Mouse (Mus musculus): Measurements from ENCODE around the gene Chmp6. TPM values are rescaled to one million over a fixed set of nuclear protein-coding genes. Genes with fewer than 3 reads are reported as not detected.

Gene Chmp6
- total and polyA plus RNA-seq, 3 experiments = 50.3 to 70.6 (median 59.7) TPM

DNA sequence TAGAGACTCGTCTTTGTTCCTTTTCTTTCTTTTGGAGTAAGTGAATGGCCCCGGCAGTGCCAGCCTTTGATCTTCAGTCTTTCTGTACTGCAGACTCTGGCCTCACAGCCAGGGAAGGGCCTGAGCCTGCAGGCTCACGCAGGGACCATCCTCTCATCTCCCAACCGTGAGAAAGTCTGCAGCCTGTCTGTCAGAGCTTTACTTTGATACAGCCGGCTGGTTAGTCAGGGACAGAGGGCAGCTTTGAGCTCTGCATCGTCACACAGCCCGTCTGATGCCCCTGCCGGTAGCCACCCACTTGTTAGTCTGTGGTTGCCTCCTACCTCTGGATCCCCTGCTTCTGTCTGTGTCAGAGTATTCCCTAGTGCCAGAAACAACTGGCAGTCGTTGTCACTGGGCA, 51.8 kb downstream of the Chmp6 start:
- Histone ChIP-seq H3K27me3 (replicated peaks) (no peaks in the 10 kb centered on the region), H3K36me3 (replicated peaks in 1 of 2; ENCODE audit: control insufficient read depth in 1 of 2, insufficient read depth in 1 of 2, low read length in 1 of 2) (peaks cover 0 to 11% of the 10 kb centered on the region in 2 experiments), H3K79me2 (replicated peaks; ENCODE audit: control insufficient read depth, extremely low read depth, insufficient read depth, poor library complexity, severe bottlenecking) (no peaks in the 10 kb centered on the region), H3K4me3 (replicated peaks in 1 of 3; ENCODE audit: low read depth in 2 of 3, low read length in 2 of 3, poor library complexity in 1 of 3) (no peak overlapping the region), H3K4me1 (ENCODE audit: control insufficient read depth in 1 of 2, insufficient read depth in 2 of 2) (peaks cover 0 to 1% of the 10 kb centered on the region in 2 experiments; a peak in 2 of 4 replicates), H3K9ac (ENCODE audit: insufficient read depth, low read depth) (no peak overlapping the region), H3K9me3 (replicated peaks; ENCODE audit: low read length) (no peaks in the 10 kb centered on the region), H3K4me2 (ENCODE audit: insufficient read depth, low read depth, poor library complexity, severe bottlenecking) (no peak overlapping the region), H3K27ac (ENCODE audit: insufficient read depth, low read depth) (no peak overlapping the region)
- no peak for DNase-seq (ENCODE audit: extremely low read depth)
- in situ Hi-C loops (cut with MboI; ENCODE audit: low pct_ligation_motif_present, low pct_unique_long_range_greater_than_20kb, low sequenced_read_pairs) = no loop called here
- dilution Hi-C loops (cut with MboI; ENCODE audit: extremely low pct_ligation_motif_present, extremely low pct_unique_long_range_greater_than_20kb, low sequenced_read_pairs) = no loop called here
- TF ChIP-seq POLR2AphosphoS2 (IDR thresholded peaks at IDR 0.05; ENCODE audit: low read depth, low read length) (no peak), EP300 (IDR thresholded peaks at IDR 0.05; ENCODE audit: low read length) (no peak), SIN3A (IDR thresholded peaks at IDR 0.05; ENCODE audit: low read length) (no peak), USF2 (conservative IDR thresholded peaks at IDR 0.05; ENCODE audit: low read depth, low read length) (no peak)

DNA sequence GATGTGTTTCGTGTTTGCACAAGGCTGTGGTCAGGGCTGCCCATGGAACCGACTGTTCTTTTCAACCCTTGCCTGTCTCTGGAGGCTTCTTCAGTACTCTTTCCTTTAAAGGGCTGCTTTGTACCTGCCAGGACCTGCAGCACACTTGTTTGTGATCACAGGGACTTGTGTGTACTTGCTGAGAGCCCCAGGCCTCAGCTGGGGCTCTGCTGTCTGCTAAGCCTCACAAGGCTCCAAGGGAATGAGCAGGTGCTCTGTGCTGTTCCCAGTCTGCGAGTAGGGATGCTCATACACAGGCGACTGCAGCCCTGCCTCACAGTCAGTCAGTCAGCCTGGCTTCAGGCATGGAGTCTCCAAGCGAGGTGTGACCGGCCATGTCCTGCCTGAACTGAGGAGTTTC, 53.1 kb downstream of the Chmp6 start:
- Histone ChIP-seq H3K9ac (ENCODE audit: insufficient read depth, low read depth) (no peak overlapping the region), H3K27me3 (replicated peaks) (no peaks in the 10 kb centered on the region), H3K9me3 (replicated peaks; ENCODE audit: low read length) (no peaks in the 10 kb centered on the region), H3K4me3 (replicated peaks in 1 of 3; ENCODE audit: low read depth in 2 of 3, low read length in 2 of 3, poor library complexity in 1 of 3) (no peak overlapping the region), H3K27ac (ENCODE audit: insufficient read depth, low read depth) (no peak overlapping the region), H3K4me1 (ENCODE audit: control insufficient read depth in 1 of 2, insufficient read depth in 2 of 2) (peaks cover 3 to 10% of the 10 kb centered on the region in 2 experiments; a peak in 2 of 4 replicates), H3K79me2 (replicated peaks; ENCODE audit: control insufficient read depth, extremely low read depth, insufficient read depth, poor library complexity, severe bottlenecking) (no peaks in the 10 kb centered on the region), H3K4me2 (ENCODE audit: insufficient read depth, low read depth, poor library complexity, severe bottlenecking) (no peak overlapping the region), H3K36me3 (replicated peaks in 1 of 2; ENCODE audit: control insufficient read depth in 1 of 2, insufficient read depth in 1 of 2, low read length in 1 of 2) (peaks cover 0 to 7% of the 10 kb centered on the region in 2 experiments)
- DNase-seq (ENCODE audit: extremely low read depth) = no peak
- TF ChIP-seq ZKSCAN1 (IDR thresholded peaks at IDR 0.05; ENCODE audit: borderline replicate concordance, low read depth, low read length) (no peak), KAT2A (IDR thresholded peaks at IDR 0.05; ENCODE audit: insufficient replicate concordance, low read length) (no peak), PAX5 (IDR thresholded peaks at IDR 0.05; ENCODE audit: low read length) (no peak), MYC (IDR thresholded peaks at IDR 0.05; ENCODE audit: low read depth, low read length) (no peak), RCOR1 (conservative IDR thresholded peaks at IDR 0.05; ENCODE audit: low read depth, low read length) (no peak), CHD1 (IDR thresholded peaks at IDR 0.05; ENCODE audit: low read depth, low read length) (no peak), NRF1 (IDR thresholded peaks at IDR 0.05; ENCODE audit: low read depth, low read length) (no peak), USF2 (conservative IDR thresholded peaks at IDR 0.05; ENCODE audit: low read depth, low read length) (no peak), SMC3 (IDR thresholded peaks at IDR 0.05; ENCODE audit: low read depth, low read length) (no peak), E2F4 (IDR thresholded peaks at IDR 0.05; ENCODE audit: insufficient replicate concordance, low read depth, low read length) (no peak), TCF12 (IDR thresholded peaks at IDR 0.05; ENCODE audit: low read depth, low read length) (no peak), SIN3A (IDR thresholded peaks at IDR 0.05; ENCODE audit: low read length) (no peak), MAZ (IDR thresholded peaks at IDR 0.05; ENCODE audit: low read depth, low read length) (no peak), ELF1 (IDR thresholded peaks at IDR 0.05; ENCODE audit: low read depth, low read length) (no peak), BHLHE40 (IDR thresholded peaks at IDR 0.05; ENCODE audit: low read depth, low read length) (no peak)
- dilution Hi-C loops (cut with MboI; ENCODE audit: extremely low pct_ligation_motif_present, extremely low pct_unique_long_range_greater_than_20kb, low sequenced_read_pairs) = no loop called here
- in situ Hi-C loops (cut with MboI; ENCODE audit: low pct_ligation_motif_present, low pct_unique_long_range_greater_than_20kb, low sequenced_read_pairs) = no loop called here
